8 mouse cellular contexts compared by ENCODE assay signal in the genomic region with DNA sequence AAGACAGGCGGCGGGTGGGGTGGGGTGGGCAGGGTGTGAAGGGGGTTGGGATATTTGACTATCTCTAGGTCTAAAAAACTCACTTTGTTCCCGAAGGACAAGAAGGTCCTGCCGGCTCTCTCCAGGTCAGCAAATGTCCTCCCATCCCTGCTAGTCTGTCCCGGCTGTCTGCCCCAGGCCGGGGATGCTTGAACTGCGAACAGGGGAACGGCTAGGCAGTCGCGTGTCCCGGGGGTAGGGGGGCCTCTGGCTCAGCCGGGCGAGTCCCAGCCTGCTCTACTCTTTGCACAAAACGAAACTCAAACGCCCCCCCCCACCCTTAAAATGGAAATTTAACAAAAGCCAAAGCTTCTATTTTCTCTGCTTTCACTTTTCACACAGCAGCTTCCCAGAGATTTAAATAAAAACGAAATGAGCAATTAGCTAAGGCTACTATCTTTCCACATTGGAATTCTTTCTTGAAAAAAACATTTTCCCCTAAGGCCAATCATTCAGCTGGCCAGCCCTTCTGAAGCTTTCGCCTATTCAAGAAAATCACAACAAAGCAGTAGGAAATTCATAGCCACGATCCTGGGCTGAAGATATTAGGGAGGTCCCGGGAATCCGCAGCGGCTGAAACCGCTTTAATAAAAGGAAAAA. TPM values are rescaled to one million over a fixed set of nuclear protein-coding genes. Genes with fewer than 3 reads are reported as not detected.
DNase-seq lines count a peak whose midpoint lies in the region; ATAC-seq and TF ChIP-seq lines count a peak whose summit lies in the region.

No protein-coding gene starts in this region.

- TF ChIP-seq CTCF in bone marrow macrophage, adult 2 months (IDR thresholded peaks at IDR 0.05; ENCODE audit: low read depth, low read length), result no peak

- no peaks in the 10 kb centered on the region for H3K36me3 ChIP-seq in heart, embryonic 14.5 days (ENCODE audit: control insufficient read depth, insufficient read depth, low read length)

- peaks cover 5% of the 10 kb centered on the region; the same call in 1 of the 2 replicates for H3K4me1 ChIP-seq in bone marrow macrophage, adult 2 months (ENCODE audit: control insufficient read depth, insufficient read depth, low read length)
- H3K4me1 ChIP-seq in heart, embryonic 14.5 days (ENCODE audit: control insufficient read depth in 2 of 2, insufficient read depth in 2 of 2, low read length in 2 of 2), result peaks cover 7 to 29% of the 10 kb centered on the region in 2 experiments; a peak in 3 of 4 replicates

- no peak for ATAC-seq in heart, embryonic 14.5 days (ENCODE audit: insufficient number of reproducible peaks, insufficient read depth, low FRiP score, low read depth)

- no peak for TF ChIP-seq POLR2A in bone marrow macrophage, adult 2 months (IDR thresholded peaks at IDR 0.05; ENCODE audit: borderline replicate concordance, low read depth, low read length)

- DNase-seq in adrenal gland, adult (ENCODE audit: inconsistent age in 2 of 2, low spot score in 1 of 2), result peak; percentile 62 to 81
- DNase-seq in kidney, postnatal 10 days, result peak; percentile 68
- peak; percentile 60 to 62 for DNase-seq in lung, postnatal 4 days
- DNase-seq in testis, postnatal 14 days (ENCODE audit: low spot score), result peak; percentile 26
- no peak for DNase-seq in layer of hippocampus, adult 11-12 months (ENCODE audit: low spot score)
- DNase-seq in layer of hippocampus, adult 9-10 months (ENCODE audit: low spot score), result no peak

- 3% methylated on average over 22 of the region's 22 CpGs for WGBS in heart, embryonic 14.5 days

- H3K27me3 ChIP-seq in heart, embryonic 14.5 days (ENCODE audit: control insufficient read depth, insufficient read depth, low read length), result peaks cover 34% of the 10 kb centered on the region

- H3K9me3 ChIP-seq in heart, embryonic 14.5 days (ENCODE audit: control insufficient read depth, low read length), result no peaks in the 10 kb centered on the region

- H3K27ac ChIP-seq in bone marrow macrophage, adult 2 months (ENCODE audit: insufficient read depth, low read depth, low read length), result no peak overlapping the region
- H3K27ac ChIP-seq in heart, embryonic 14.5 days (replicated peaks in 1 of 2; ENCODE audit: control insufficient read depth in 1 of 2, insufficient read depth in 1 of 2, low read depth in 2 of 2, low read length in 2 of 2), result no peak overlapping the region

- peak overlapping the region; percentile 79 for H3K4me2 ChIP-seq in heart, embryonic 14.5 days (ENCODE audit: low read length)

- H3K9ac ChIP-seq in heart, embryonic 14.5 days (ENCODE audit: low read length), result peak overlapping the region; percentile 60

- peak overlapping the region; percentile 55 for H3K4me3 ChIP-seq in bone marrow macrophage, adult 2 months (ENCODE audit: insufficient read depth, low read length)
- peak overlapping the region; percentile 31 to 43 for H3K4me3 ChIP-seq in heart, embryonic 14.5 days (ENCODE audit: control insufficient read depth in 1 of 2, insufficient read depth in 1 of 2, low read depth in 1 of 2, low read length in 2 of 2)

RNA-seq across cellular contexts. Expression of gene Zfp503, which starts 6.0 kb away (rescaled TPM):
- 0.76 and 1.0 TPM in 2 replicates for polyA plus RNA-seq in bone marrow macrophage, adult 2 months (2012; ENCODE audit: insufficient read depth, insufficient read length, missing spikeins)
- 0.67 and 1.6 TPM in 2 replicates for polyA plus RNA-seq in heart, embryonic 14.5 days (2014; fragmentation: Nextera tagmentation; extraction: Ambion mirVana)

RNA-seq across cellular contexts. Expression of gene Lrmda, which starts 36.1 kb away (rescaled TPM):
- 18.3 and 20.1 TPM in 2 replicates for polyA plus RNA-seq in bone marrow macrophage, adult 2 months (2012; ENCODE audit: insufficient read depth, insufficient read length, missing spikeins)
- 0.95 and 1.2 TPM in 2 replicates for polyA plus RNA-seq in heart, embryonic 14.5 days (2014; fragmentation: Nextera tagmentation; extraction: Ambion mirVana)

Comparison
In these comparisons a context has a peak if more than half of its experiments do, and no peak if none do; other contexts are left out.
1. DNase-seq: peak in adrenal gland, adult (2 of 2), kidney, postnatal 10 days (single experiment), lung, postnatal 4 days (2 of 2) and testis, postnatal 14 days (single experiment); none in layer of hippocampus, adult 11-12 months (single experiment) and layer of hippocampus, adult 9-10 months (single experiment).